Mouse (Mus musculus) ZHBTc4 (cell line): ENCODE data around the gene Hspa1l.
A peak's percentile ranks its signal among the peaks of the same experiment; 100 is the strongest.

Experiments
- DNase-seq: peaks from one replicate; pipeline ENCODE4 v3.0.0-alpha.2; 2011; ENCODE audit warnings: low read depth, low spot score

Gene Hspa1l

DNA sequence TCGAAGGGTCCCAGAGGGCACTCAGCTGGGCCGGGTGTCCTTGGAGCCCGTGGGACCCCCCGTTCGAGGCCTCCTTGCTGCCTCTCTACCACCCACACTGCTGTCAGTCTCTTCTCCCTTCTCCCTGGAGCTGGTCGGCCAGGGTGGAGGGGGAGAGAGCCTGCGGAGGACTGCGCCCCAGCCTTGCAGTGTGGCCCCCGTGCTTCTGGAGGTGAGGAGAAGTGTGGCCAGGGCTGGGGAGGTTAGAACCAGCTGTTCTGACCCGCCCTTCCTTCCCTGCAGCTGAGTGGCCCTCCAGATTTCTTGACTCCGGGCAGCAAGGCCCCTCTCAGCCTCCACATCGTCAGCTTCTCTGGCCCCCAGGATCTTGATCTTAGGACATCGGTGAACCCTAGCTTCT, 51.8 kb downstream of the Hspa1l start:
- DNase-seq, result no peak

DNA sequence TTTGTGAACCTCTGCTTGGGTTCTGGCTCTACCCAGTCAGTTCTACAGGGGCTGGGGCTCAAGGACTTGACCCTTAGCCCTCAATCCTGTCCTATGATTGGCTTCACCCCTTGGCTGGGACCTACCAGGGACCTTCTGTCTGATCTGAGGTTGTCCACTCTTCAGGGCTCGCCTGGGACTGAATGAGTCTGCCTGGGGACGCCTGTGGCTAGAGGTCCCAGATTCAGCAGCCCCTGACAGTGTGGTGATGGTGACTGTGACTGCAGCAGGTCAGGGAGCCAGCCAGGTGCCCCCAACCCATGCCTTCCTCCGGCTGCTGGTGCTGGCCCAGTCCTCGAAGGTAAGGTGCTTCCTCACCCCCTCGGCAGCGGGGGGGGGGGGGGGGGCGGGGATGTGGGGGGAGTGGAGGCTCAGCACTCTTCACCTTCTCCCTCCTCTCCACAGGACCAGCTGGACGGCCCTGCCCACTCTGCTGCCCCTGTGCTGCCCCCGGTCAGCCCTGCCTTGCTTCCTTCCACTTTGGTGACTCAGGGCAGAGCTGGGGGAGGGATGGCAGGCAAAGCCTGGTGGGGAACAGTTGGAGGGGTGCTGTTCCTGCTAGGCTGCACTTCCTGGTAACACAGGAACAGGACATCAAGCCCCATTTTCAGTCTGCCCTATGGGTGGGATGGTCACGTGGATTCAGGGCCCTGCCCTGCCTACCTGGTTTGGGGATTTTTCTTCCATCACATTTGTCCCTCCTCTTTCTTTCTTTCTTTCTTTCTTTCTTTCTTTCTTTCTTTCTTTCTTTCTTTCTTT, 52.4 kb downstream of the Hspa1l start:
- DNase-seq, result no peak

- no peak for DNase-seq
These were observed 53.7 kb downstream of the Hspa1l start for GRCm38 (mm10) chr17:35026206-35026605.

GRCm38 (mm10) chr17:35027277-35028068, 55.0 kb downstream of the Hspa1l start, which contains the start of gene Sapcd1:
Sapcd1 (minus strand) TSS chr17:35028016.
- DNase-seq, result peak; percentile 70

DNA sequence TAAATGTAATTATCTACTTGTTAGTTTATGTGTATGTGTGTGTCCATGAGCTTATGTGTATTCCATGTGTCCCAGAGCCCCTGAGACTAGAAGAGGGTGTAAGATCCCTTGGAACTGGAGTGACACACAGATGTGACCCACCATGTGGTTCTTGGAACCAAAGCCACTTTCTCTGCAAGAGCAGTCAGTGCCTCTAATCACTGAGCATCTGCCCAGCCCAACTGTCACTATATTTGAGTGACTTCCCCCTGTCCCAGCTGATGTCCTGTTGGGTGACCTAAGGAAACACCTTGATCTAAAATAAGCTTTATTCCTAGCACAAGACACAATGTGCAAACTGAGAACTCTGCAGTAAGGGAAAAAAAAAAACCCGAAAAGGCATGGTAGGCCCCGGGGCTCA, 55.8 kb downstream of the Hspa1l start:
- no peak for DNase-seq
